Mouse (Mus musculus): ENCODE measurements at regions not wholly inside any gene's neighbourhood (a gene's known extent, or its start where the extent isn't known, plus 50 kb on each side); places are given as distances from the start of the nearest gene placed in this dataset.

GRCm38 (mm10) chr11:38818141-38818540, 1582.4 kb upstream of the Tenm2 start:
- no peak for ATAC-seq (ENCODE audit: insufficient read depth, low read depth)
- Histone ChIP-seq H3K27me3 (ENCODE audit: control insufficient read depth, insufficient read depth, low read length) (no peaks in the 10 kb centered on the region), H3K4me1 (ENCODE audit: control insufficient read depth, insufficient read depth) (no peaks in the 10 kb centered on the region), H3K36me3 (replicated peaks; ENCODE audit: control insufficient read depth, insufficient read depth, low read length) (no peaks in the 10 kb centered on the region), H3K4me3 (ENCODE audit: low read depth, low read length) (no peak overlapping the region), H3K27ac (ENCODE audit: low read depth) (no peak overlapping the region), H3K9me3 (replicated peaks; ENCODE audit: control insufficient read depth, low read length) (no peaks in the 10 kb centered on the region), H3K4me2 (ENCODE audit: low read depth, low read length) (no peak overlapping the region), H3K9ac (replicated peaks; ENCODE audit: low read depth, low read length) (no peak overlapping the region)
- 60% methylated on average over 3 of the region's 3 CpGs for WGBS
- TF ChIP-seq EP300 (IDR thresholded peaks at IDR 0.05; ENCODE audit: low read depth) (no peak), CTCF (IDR thresholded peaks at IDR 0.05; ENCODE audit: low read depth) (no peak)
- no peak for DNase-seq (ENCODE audit: low spot score)

GRCm38 (mm10) chr11:38783548-38783947, 1547.8 kb upstream of the Tenm2 start:
- Histone ChIP-seq H3K4me3 (ENCODE audit: low read depth, low read length) (no peak overlapping the region), H3K27me3 (ENCODE audit: control insufficient read depth, insufficient read depth, low read length) (no peaks in the 10 kb centered on the region), H3K27ac (ENCODE audit: low read depth) (no peak overlapping the region), H3K36me3 (replicated peaks; ENCODE audit: control insufficient read depth, insufficient read depth, low read length) (no peaks in the 10 kb centered on the region), H3K9me3 (replicated peaks; ENCODE audit: control insufficient read depth, low read length) (no peaks in the 10 kb centered on the region), H3K9ac (replicated peaks; ENCODE audit: low read depth, low read length) (no peak overlapping the region), H3K4me1 (ENCODE audit: control insufficient read depth, insufficient read depth) (no peaks in the 10 kb centered on the region), H3K4me2 (ENCODE audit: low read depth, low read length) (no peak overlapping the region)
- WGBS, result 52% methylated on average over 4 of the region's 4 CpGs
- ATAC-seq (ENCODE audit: insufficient read depth, low read depth), result no peak
- peak; percentile 6 for DNase-seq (ENCODE audit: low spot score)
- TF ChIP-seq CTCF (IDR thresholded peaks at IDR 0.05; ENCODE audit: low read depth) (no peak), EP300 (IDR thresholded peaks at IDR 0.05; ENCODE audit: low read depth) (no peak)

GRCm38 (mm10) chr11:38779585-38779984, 1543.8 kb upstream of the Tenm2 start:
- DNase-seq (ENCODE audit: low spot score) (no peak), ATAC-seq (ENCODE audit: insufficient read depth, low read depth) (no peak)
- no peak overlapping the region for H3K9ac ChIP-seq (replicated peaks; ENCODE audit: low read depth, low read length)
- TF ChIP-seq CTCF (IDR thresholded peaks at IDR 0.05; ENCODE audit: low read depth) (no peak), EP300 (IDR thresholded peaks at IDR 0.05; ENCODE audit: low read depth) (no peak)
- 55% methylated on average over 1 of the region's 1 CpGs for WGBS
- no peak overlapping the region for H3K27ac ChIP-seq (ENCODE audit: low read depth)
- H3K36me3 ChIP-seq (replicated peaks; ENCODE audit: control insufficient read depth, insufficient read depth, low read length), result no peaks in the 10 kb centered on the region
- no peaks in the 10 kb centered on the region for H3K4me1 ChIP-seq (ENCODE audit: control insufficient read depth, insufficient read depth)
- H3K27me3 ChIP-seq (ENCODE audit: control insufficient read depth, insufficient read depth, low read length), result no peaks in the 10 kb centered on the region
- no peaks in the 10 kb centered on the region for H3K9me3 ChIP-seq (replicated peaks; ENCODE audit: control insufficient read depth, low read length)
- H3K4me2 ChIP-seq (ENCODE audit: low read depth, low read length), result no peak overlapping the region
- H3K4me3 ChIP-seq (ENCODE audit: low read depth, low read length), result no peak overlapping the region

- H3K36me3 ChIP-seq (replicated peaks; ENCODE audit: control insufficient read depth, insufficient read depth, low read length), result no peaks in the 10 kb centered on the region
- WGBS, result 69% methylated on average over 2 of the region's 2 CpGs
Observed at GRCm38 (mm10) chr11:38762241-38762640, 1526.5 kb upstream of the Tenm2 start.

GRCm38 (mm10) chr11:38747549-38747948, 1511.8 kb upstream of the Tenm2 start:
- no peak for ATAC-seq (ENCODE audit: insufficient read depth, low read depth)
- WGBS, result 22% methylated on average over 3 of the region's 3 CpGs
- H3K4me1 ChIP-seq (ENCODE audit: control insufficient read depth, insufficient read depth), result no peaks in the 10 kb centered on the region
- no peaks in the 10 kb centered on the region for H3K9me3 ChIP-seq (replicated peaks; ENCODE audit: control insufficient read depth, low read length)
- no peak overlapping the region for H3K27ac ChIP-seq (ENCODE audit: low read depth)
- no peak for TF ChIP-seq EP300 (IDR thresholded peaks at IDR 0.05; ENCODE audit: low read depth)
- peak; percentile 53 for TF ChIP-seq CTCF (IDR thresholded peaks at IDR 0.05; ENCODE audit: low read depth)
- H3K4me2 ChIP-seq (ENCODE audit: low read depth, low read length), result no peak overlapping the region
- no peaks in the 10 kb centered on the region for H3K27me3 ChIP-seq (ENCODE audit: control insufficient read depth, insufficient read depth, low read length)
- H3K4me3 ChIP-seq (ENCODE audit: low read depth, low read length), result no peak overlapping the region
- H3K36me3 ChIP-seq (replicated peaks; ENCODE audit: control insufficient read depth, insufficient read depth, low read length), result no peaks in the 10 kb centered on the region
- no peak for DNase-seq (ENCODE audit: low spot score)
- no peak overlapping the region for H3K9ac ChIP-seq (replicated peaks; ENCODE audit: low read depth, low read length)

More at GRCm38 (mm10) chr11:38762241-38762640, 1526.5 kb upstream of the Tenm2 start:
- Histone ChIP-seq H3K9ac (replicated peaks; ENCODE audit: low read depth, low read length) (no peak overlapping the region), H3K4me3 (ENCODE audit: low read depth, low read length) (no peak overlapping the region), H3K27me3 (ENCODE audit: control insufficient read depth, insufficient read depth, low read length) (no peaks in the 10 kb centered on the region), H3K9me3 (replicated peaks; ENCODE audit: control insufficient read depth, low read length) (no peaks in the 10 kb centered on the region), H3K4me1 (ENCODE audit: control insufficient read depth, insufficient read depth) (no peaks in the 10 kb centered on the region), H3K27ac (ENCODE audit: low read depth) (no peak overlapping the region), H3K4me2 (ENCODE audit: low read depth, low read length) (no peak overlapping the region)
- TF ChIP-seq CTCF (IDR thresholded peaks at IDR 0.05; ENCODE audit: low read depth) (no peak), EP300 (IDR thresholded peaks at IDR 0.05; ENCODE audit: low read depth) (no peak)
- ATAC-seq (ENCODE audit: insufficient read depth, low read depth) (no peak), DNase-seq (ENCODE audit: low spot score) (no peak)

- Histone ChIP-seq H3K4me3 (ENCODE audit: low read depth, low read length) (no peak overlapping the region), H3K4me2 (ENCODE audit: low read depth, low read length) (no peak overlapping the region), H3K4me1 (ENCODE audit: control insufficient read depth, insufficient read depth) (no peaks in the 10 kb centered on the region), H3K36me3 (replicated peaks; ENCODE audit: control insufficient read depth, insufficient read depth, low read length) (no peaks in the 10 kb centered on the region), H3K27ac (ENCODE audit: low read depth) (no peak overlapping the region), H3K27me3 (ENCODE audit: control insufficient read depth, insufficient read depth, low read length) (no peaks in the 10 kb centered on the region), H3K9ac (replicated peaks; ENCODE audit: low read depth, low read length) (no peak overlapping the region), H3K9me3 (replicated peaks; ENCODE audit: control insufficient read depth, low read length) (no peaks in the 10 kb centered on the region)
- ATAC-seq (ENCODE audit: insufficient read depth, low read depth) (no peak), DNase-seq (ENCODE audit: low spot score) (no peak)
- WGBS, result 57% methylated on average over 2 of the region's 2 CpGs
- TF ChIP-seq CTCF (IDR thresholded peaks at IDR 0.05; ENCODE audit: low read depth) (no peak), EP300 (IDR thresholded peaks at IDR 0.05; ENCODE audit: low read depth) (no peak)
Observed at GRCm38 (mm10) chr11:38729101-38729500, 1493.3 kb upstream of the Tenm2 start.

Measured in heart, postnatal 0 days (tissue).